Mouse (Mus musculus): ENCODE data around the gene Lrch1. TPM values are rescaled to one million over a fixed set of nuclear protein-coding genes. Genes with fewer than 3 reads are reported as not detected.

The Lrch1 gene
- total and polyA plus RNA-seq, 3 experiments, result 7.5 to 17.1 (median 14.8) TPM

GRCm38 (mm10) chr14:74822757-74823680 is 124.7 kb downstream of the Lrch1 start:
- TF ChIP-seq POLR2A (IDR thresholded peaks at IDR 0.05; ENCODE audit: insufficient read depth, low read depth, low read length) (no peak), CTCF (IDR thresholded peaks at IDR 0.05) (no peak), EP300 (IDR thresholded peaks at IDR 0.05; ENCODE audit: insufficient read depth, low read depth, low read length) (no peak)
- Histone ChIP-seq H3K27ac (no peak overlapping the region), H3K4me1 (ENCODE audit: control insufficient read depth, insufficient read depth, low read length) (peaks cover 4% of the 10 kb centered on the region), H3K27me3 (ENCODE audit: control insufficient read depth, insufficient read depth, low read length) (no peaks in the 10 kb centered on the region), H3K9ac (ENCODE audit: low read depth, low read length) (no peak overlapping the region), H3K36me3 (ENCODE audit: control insufficient read depth, insufficient read depth, low read length) (peaks cover 9% of the 10 kb centered on the region; the same call in 1 of the 2 replicates), H3K4me3 (no peak overlapping the region), H3K79me2 (replicated peaks; ENCODE audit: control insufficient read depth, insufficient read depth, low read length) (0 out of 2 replicates have a peak, but pooled peaks cover 1% of the 10 kb centered on the region)
- intact Hi-C loops (cut with DNase I), result no loop called here
- 62% methylated on average over 7 of the region's 7 CpGs for WGBS
- DNase-seq, result no peak

- Histone ChIP-seq H3K4me1 (ENCODE audit: control insufficient read depth, insufficient read depth, low read length) (peaks cover 4% of the 10 kb centered on the region), H3K9ac (ENCODE audit: low read depth, low read length) (no peak overlapping the region), H3K36me3 (ENCODE audit: control insufficient read depth, insufficient read depth, low read length) (peaks cover 9% of the 10 kb centered on the region; the same call in 1 of the 2 replicates), H3K27me3 (ENCODE audit: control insufficient read depth, insufficient read depth, low read length) (no peaks in the 10 kb centered on the region), H3K27ac (no peak overlapping the region), H3K4me3 (no peak overlapping the region), H3K79me2 (replicated peaks; ENCODE audit: control insufficient read depth, insufficient read depth, low read length) (0 out of 2 replicates have a peak, but pooled peaks cover 1% of the 10 kb centered on the region)
- intact Hi-C loops (cut with DNase I), result no loop called here
- DNase-seq, result no peak
- no peak for TF ChIP-seq EP300 (IDR thresholded peaks at IDR 0.05; ENCODE audit: insufficient read depth, low read depth, low read length)
- WGBS, result 69% methylated on average over 2 of the region's 2 CpGs
These were observed 125.6 kb downstream of the Lrch1 start for GRCm38 (mm10) chr14:74822048-74822447.

- Histone ChIP-seq H3K79me2 (replicated peaks; ENCODE audit: control insufficient read depth, insufficient read depth, low read length) (0 out of 2 replicates have a peak, but pooled peaks cover 1% of the 10 kb centered on the region), H3K4me1 (ENCODE audit: control insufficient read depth, insufficient read depth, low read length) (peaks cover 4% of the 10 kb centered on the region), H3K9ac (ENCODE audit: low read depth, low read length) (no peak overlapping the region), H3K27ac (peak overlapping the region; percentile 38), H3K27me3 (ENCODE audit: control insufficient read depth, insufficient read depth, low read length) (no peaks in the 10 kb centered on the region), H3K4me3 (peak overlapping the region; percentile 6; the same call in 1 of the 2 replicates), H3K36me3 (ENCODE audit: control insufficient read depth, insufficient read depth, low read length) (peaks cover 9% of the 10 kb centered on the region; the same call in 1 of the 2 replicates)
- DNase-seq, result peak in 1 of 2 experiments; percentile 41
- TF ChIP-seq EP300 (IDR thresholded peaks at IDR 0.05; ENCODE audit: insufficient read depth, low read depth, low read length) (0 out of 2 replicates have a peak, but pooled peaks have one; percentile 47), POLR2A (IDR thresholded peaks at IDR 0.05; ENCODE audit: insufficient read depth, low read depth, low read length) (no peak)
- intact Hi-C loops (cut with DNase I), result no loop called here
- 44% methylated on average over 11 of the region's 11 CpGs for WGBS
These were observed 127.4 kb downstream of the Lrch1 start for GRCm38 (mm10) chr14:74820180-74820813.

GRCm38 (mm10) chr14:74816705-74817104 is 131.0 kb downstream of the Lrch1 start:
- peaks cover 5% of the 10 kb centered on the region; the same call in 1 of the 2 replicates for H3K36me3 ChIP-seq (ENCODE audit: control insufficient read depth, insufficient read depth, low read length)
- intact Hi-C loops (cut with DNase I), result no loop called here
- 82% methylated on average over 6 of the region's 6 CpGs for WGBS
- H3K9ac ChIP-seq (ENCODE audit: low read depth, low read length), result no peak overlapping the region
- no peak overlapping the region for H3K27ac ChIP-seq
- TF ChIP-seq EP300 (IDR thresholded peaks at IDR 0.05; ENCODE audit: insufficient read depth, low read depth, low read length) (no peak), POLR2A (IDR thresholded peaks at IDR 0.05; ENCODE audit: insufficient read depth, low read depth, low read length) (no peak), CTCF (IDR thresholded peaks at IDR 0.05) (no peak)
- H3K79me2 ChIP-seq (replicated peaks; ENCODE audit: control insufficient read depth, insufficient read depth, low read length), result 0 out of 2 replicates have a peak, but pooled peaks cover 1% of the 10 kb centered on the region
- no peak overlapping the region for H3K4me3 ChIP-seq
- no peaks in the 10 kb centered on the region for H3K27me3 ChIP-seq (ENCODE audit: control insufficient read depth, insufficient read depth, low read length)
- DNase-seq, result no peak
- peaks cover 3% of the 10 kb centered on the region for H3K4me1 ChIP-seq (ENCODE audit: control insufficient read depth, insufficient read depth, low read length)

GRCm38 (mm10) chr14:74814848-74815789 is 132.6 kb downstream of the Lrch1 start:
- DNase-seq, result no peak
- Histone ChIP-seq H3K27ac (no peak overlapping the region), H3K9ac (ENCODE audit: low read depth, low read length) (no peak overlapping the region), H3K27me3 (ENCODE audit: control insufficient read depth, insufficient read depth, low read length) (no peaks in the 10 kb centered on the region), H3K36me3 (ENCODE audit: control insufficient read depth, insufficient read depth, low read length) (peaks cover 2% of the 10 kb centered on the region; the same call in 1 of the 2 replicates), H3K79me2 (replicated peaks; ENCODE audit: control insufficient read depth, insufficient read depth, low read length) (0 out of 2 replicates have a peak, but pooled peaks cover 1% of the 10 kb centered on the region), H3K4me1 (ENCODE audit: control insufficient read depth, insufficient read depth, low read length) (peaks cover 2% of the 10 kb centered on the region), H3K4me3 (no peak overlapping the region)
- intact Hi-C loops (cut with DNase I), result no loop called here
- 94% methylated on average over 17 of the region's 17 CpGs for WGBS
- TF ChIP-seq EP300 (IDR thresholded peaks at IDR 0.05; ENCODE audit: insufficient read depth, low read depth, low read length) (no peak), CTCF (IDR thresholded peaks at IDR 0.05) (no peak), POLR2A (IDR thresholded peaks at IDR 0.05; ENCODE audit: insufficient read depth, low read depth, low read length) (no peak)
